ENCODE assay signal across 10 mouse cellular contexts in genomic region chr1:169462386-169463115, GRCm38 (mm10).
DNase-seq lines count a peak whose midpoint lies in the region; ATAC-seq and TF ChIP-seq lines count a peak whose summit lies in the region.
"Had no signal": no experiment of that assay in that cellular context is flagged by ENCODE, and none has a peak within 500 bp of the region (broad histone marks: within the 10 kb centered on the region; RNA-seq: fewer than 3 reads in every experiment).

No protein-coding gene starts in this region.

- peak; percentile 64 for DNase-seq in cerebellum, adult 11-12 months
- peak; percentile 73 for DNase-seq in cerebellum, adult 9-11 months
- DNase-seq in layer of hippocampus, adult 2 months (ENCODE audit: low spot score in 2 of 2), result peak; percentile 88 to 90
- DNase-seq in midbrain, postnatal 0 days (ENCODE audit: low spot score), result peak; percentile 83
- no peak for DNase-seq in kidney, postnatal 10 days
- no peak for DNase-seq in embryo, embryonic 9.5 days (ENCODE audit: extremely low spot score)
- DNase-seq: lung, postnatal 14 days; thymus, adult 2 months had no signal

- 50% methylated on average over 15 of the region's 15 CpGs for WGBS in midbrain, postnatal 0 days

- 0 out of 2 replicates have a peak, but pooled peaks have one; percentile 69 for ATAC-seq in midbrain, postnatal 0 days (ENCODE audit: low FRiP score)
- ATAC-seq in megakaryocyte-erythroid progenitor cell, adult 5-6 weeks (replicated peaks; ENCODE audit: low FRiP score, low TSS enrichment, poor library complexity, severe bottlenecking), result no peak

- no peaks in the 10 kb centered on the region for H3K27me3 ChIP-seq in midbrain, postnatal 0 days (ENCODE audit: insufficient read depth, low read length)
- H3K27me3 ChIP-seq: limb, embryonic 12.5 days had no signal

- H3K36me3 ChIP-seq in midbrain, postnatal 0 days (ENCODE audit: insufficient read depth, low read length), result no peaks in the 10 kb centered on the region
- H3K36me3 ChIP-seq: limb, embryonic 12.5 days had no signal

- TF ChIP-seq CTCF in layer of hippocampus, adult 2 months (conservative IDR thresholded peaks at IDR 0.05), result no peak
- no peak for TF ChIP-seq CTCF in midbrain, postnatal 0 days (IDR thresholded peaks at IDR 0.05)

- H3K4me2 ChIP-seq in midbrain, postnatal 0 days (ENCODE audit: low read depth, low read length, poor library complexity, severe bottlenecking), result no peak overlapping the region
- H3K4me2 ChIP-seq: limb, embryonic 12.5 days had no signal

- peak overlapping the region; percentile 45 for H3K4me3 ChIP-seq in layer of hippocampus, adult 2 months
- no peak overlapping the region for H3K4me3 ChIP-seq in midbrain, postnatal 0 days (ENCODE audit: low read depth, low read length)
- H3K4me3 ChIP-seq: limb, embryonic 12.5 days had no signal

- no peaks in the 10 kb centered on the region for H3K9me3 ChIP-seq in midbrain, postnatal 0 days (ENCODE audit: low read length)
- H3K9me3 ChIP-seq: limb, embryonic 12.5 days had no signal

- H3K4me1 ChIP-seq in midbrain, postnatal 0 days (ENCODE audit: insufficient read depth, low read length), result no peaks in the 10 kb centered on the region

- no peak overlapping the region for H3K9ac ChIP-seq in midbrain, postnatal 0 days (replicated peaks; ENCODE audit: low read length, poor library complexity, severe bottlenecking)
- H3K9ac ChIP-seq: limb, embryonic 12.5 days had no signal

- H3K27ac ChIP-seq in layer of hippocampus, adult 2 months, result peak overlapping the region; percentile 93
- 0 out of 2 replicates have a peak overlapping the region, but pooled peaks have one; percentile 44 for H3K27ac ChIP-seq in midbrain, postnatal 0 days (ENCODE audit: low read depth, low read length)
- H3K27ac ChIP-seq: limb, embryonic 12.5 days had no signal

Comparison
In these comparisons a context has a peak if more than half of its experiments do, and no peak if none do; other contexts are left out.
1. DNase-seq: peak in cerebellum, adult 11-12 months (single experiment), cerebellum, adult 9-11 months (single experiment), layer of hippocampus, adult 2 months (2 of 2) and midbrain, postnatal 0 days (single experiment); none in kidney, postnatal 10 days (single experiment) and embryo, embryonic 9.5 days (single experiment).